Mouse (Mus musculus): ENCODE data around the gene Card11. TPM values are rescaled to one million over a fixed set of nuclear protein-coding genes. Genes with fewer than 3 reads are reported as not detected.

Gene Card11
- polyA plus RNA-seq (2012; rRNA removed) = 0.28 and 0.34 TPM in 2 replicates

DNA sequence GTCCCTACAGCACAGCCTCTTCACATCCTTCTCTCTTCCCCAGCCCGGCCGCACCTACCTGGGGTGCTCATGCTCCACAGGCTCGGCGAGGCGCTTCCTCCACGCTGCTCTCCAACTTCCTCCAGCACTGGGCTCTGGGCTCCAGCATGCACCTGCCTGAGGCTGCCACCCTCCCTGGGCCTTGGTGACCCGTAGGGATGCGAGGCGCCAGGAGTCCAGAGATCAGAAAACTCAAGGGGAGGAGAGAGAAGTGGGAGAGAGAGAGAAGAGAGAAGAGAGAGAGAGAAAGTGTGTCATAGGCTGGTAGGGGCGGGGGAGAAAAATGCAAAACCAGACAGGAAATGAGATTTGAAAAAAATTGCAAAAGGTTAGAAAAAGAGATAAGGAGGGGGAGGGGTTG is at the start of gene Card11:
Card11 (minus strand) TSS at position 234 of the 400 bp plus-strand sequence.

DNA sequence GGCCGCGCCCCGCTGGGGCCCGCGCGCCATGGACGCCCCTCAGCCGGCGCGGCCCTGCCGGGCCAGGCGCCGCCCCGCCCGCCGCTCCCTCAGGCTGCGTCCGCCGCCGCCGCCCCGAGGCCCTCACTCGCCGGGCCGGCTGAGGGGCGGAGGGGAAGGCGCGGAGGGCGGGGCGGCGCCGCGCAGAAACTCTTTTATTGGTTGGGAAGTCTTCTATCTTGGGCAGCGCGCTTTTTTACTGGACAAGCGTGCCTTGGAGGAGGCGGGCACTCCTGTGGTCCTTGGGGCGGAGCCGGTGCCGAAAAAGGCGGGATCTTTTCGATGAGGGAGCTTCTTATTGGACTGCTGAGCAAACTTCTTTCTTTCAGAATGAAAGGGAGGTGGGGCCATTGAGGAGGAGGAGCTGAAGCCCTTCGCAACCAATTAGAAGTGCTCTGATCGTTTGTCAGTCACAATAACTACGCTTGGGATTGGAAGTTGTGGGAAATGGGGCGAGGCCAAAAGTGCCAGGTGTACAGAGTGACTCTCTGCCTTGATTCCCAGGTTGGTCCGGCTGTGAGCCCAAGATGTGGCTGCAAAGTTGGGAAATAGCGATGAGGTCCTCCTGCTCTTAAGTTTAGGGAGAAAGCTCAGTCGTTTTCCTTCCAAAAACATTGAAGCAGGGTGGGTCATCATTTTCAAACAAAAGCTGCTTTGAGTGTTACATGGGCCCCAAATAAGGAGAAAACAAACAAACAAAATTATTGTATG is 169.9 kb downstream of the Card11 start, which contains the start of gene Gna12:
Gna12 (minus strand) TSS at position 118 of the 750 bp plus-strand sequence.

Other genes starting within 250 kb of the Card11 start
- 13.3 and 14.3 TPM in 2 replicates for gene Gna12, start 170.2 kb downstream of the Card11 start, polyA plus RNA-seq (2012; rRNA removed)
- 0.25 and 0.32 TPM in 2 replicates for gene Sdk1, start 240.9 kb upstream of the Card11 start, polyA plus RNA-seq (2012; rRNA removed)